Mouse (Mus musculus): ENCODE measurements around the gene 2010111I01Rik. TPM values are rescaled to one million over a fixed set of nuclear protein-coding genes. Genes with fewer than 3 reads are reported as not detected.

Gene 2010111I01Rik
- polyA plus RNA-seq, 1 experiment from 2014 or later, result 129 TPM

GRCm38 (mm10) chr13:63126206-63126605 lies 161.5 kb downstream of the 2010111I01Rik start:
- no peaks in the 10 kb centered on the region for H3K4me1 ChIP-seq
- no peak overlapping the region for H3K4me3 ChIP-seq
- H3K27me3 ChIP-seq, result no peaks in the 10 kb centered on the region
- no peaks in the 10 kb centered on the region for H3K36me3 ChIP-seq
- no peak overlapping the region for H3K27ac ChIP-seq
- 56% methylated on average over 3 of the region's 3 CpGs for WGBS
- H3K4me2 ChIP-seq, result no peak overlapping the region
- no peak for ATAC-seq (ENCODE audit: borderline replicate concordance, extremely low read depth, low FRiP score, low TSS enrichment)
- H3K9ac ChIP-seq, result no peak overlapping the region
- no peaks in the 10 kb centered on the region; the same call in 1 of the 2 replicates for H3K9me3 ChIP-seq

GRCm38 (mm10) chr13:63127516-63127915 lies 162.8 kb downstream of the 2010111I01Rik start:
- Histone ChIP-seq H3K36me3 (no peaks in the 10 kb centered on the region), H3K4me1 (no peaks in the 10 kb centered on the region), H3K9ac (no peak overlapping the region), H3K27ac (no peak overlapping the region), H3K9me3 (no peaks in the 10 kb centered on the region; the same call in 1 of the 2 replicates), H3K4me3 (no peak overlapping the region), H3K4me2 (no peak overlapping the region), H3K27me3 (no peaks in the 10 kb centered on the region)
- WGBS, result 97% methylated on average over 1 of the region's 1 CpGs
- ATAC-seq (ENCODE audit: borderline replicate concordance, extremely low read depth, low FRiP score, low TSS enrichment), result no peak

GRCm38 (mm10) chr13:63134879-63135421 lies 170.3 kb downstream of the 2010111I01Rik start:
- no peaks in the 10 kb centered on the region for H3K4me1 ChIP-seq
- no peaks in the 10 kb centered on the region for H3K9me3 ChIP-seq
- no peak for ATAC-seq (ENCODE audit: borderline replicate concordance, extremely low read depth, low FRiP score, low TSS enrichment)
- H3K27ac ChIP-seq, result no peak overlapping the region
- WGBS, result 74% methylated on average over 5 of the region's 5 CpGs
- H3K9ac ChIP-seq, result no peak overlapping the region
- H3K4me3 ChIP-seq, result no peak overlapping the region
- no peak overlapping the region for H3K4me2 ChIP-seq
- H3K36me3 ChIP-seq, result no peaks in the 10 kb centered on the region
- no peaks in the 10 kb centered on the region for H3K27me3 ChIP-seq

- Histone ChIP-seq H3K27ac (no peak overlapping the region), H3K27me3 (no peaks in the 10 kb centered on the region), H3K4me1 (no peaks in the 10 kb centered on the region), H3K36me3 (no peaks in the 10 kb centered on the region), H3K4me3 (no peak overlapping the region), H3K4me2 (no peak overlapping the region), H3K9ac (no peak overlapping the region), H3K9me3 (no peaks in the 10 kb centered on the region)
- 77% methylated on average over 7 of the region's 7 CpGs for WGBS
- no peak for ATAC-seq (ENCODE audit: borderline replicate concordance, extremely low read depth, low FRiP score, low TSS enrichment)
Measured at GRCm38 (mm10) chr13:63135994-63136393, 171.3 kb downstream of the 2010111I01Rik start.

- Histone ChIP-seq H3K9me3 (no peaks in the 10 kb centered on the region), H3K9ac (no peak overlapping the region), H3K4me3 (no peak overlapping the region), H3K4me2 (no peak overlapping the region), H3K4me1 (no peaks in the 10 kb centered on the region), H3K36me3 (no peaks in the 10 kb centered on the region), H3K27me3 (no peaks in the 10 kb centered on the region), H3K27ac (no peak overlapping the region)
- ATAC-seq (ENCODE audit: borderline replicate concordance, extremely low read depth, low FRiP score, low TSS enrichment), result no peak
- WGBS, result 75% methylated on average over 1 of the region's 1 CpGs
Measured at GRCm38 (mm10) chr13:63136775-63137174, 172.1 kb downstream of the 2010111I01Rik start.

- Histone ChIP-seq H3K36me3 (no peaks in the 10 kb centered on the region), H3K27ac (no peak overlapping the region), H3K4me3 (no peak overlapping the region), H3K9ac (no peak overlapping the region), H3K4me1 (no peaks in the 10 kb centered on the region), H3K4me2 (no peak overlapping the region), H3K9me3 (no peaks in the 10 kb centered on the region), H3K27me3 (no peaks in the 10 kb centered on the region)
- no peak for ATAC-seq (ENCODE audit: borderline replicate concordance, extremely low read depth, low FRiP score, low TSS enrichment)
Measured at GRCm38 (mm10) chr13:63138376-63139048, 173.8 kb downstream of the 2010111I01Rik start.

- ATAC-seq (ENCODE audit: borderline replicate concordance, extremely low read depth, low FRiP score, low TSS enrichment), result no peak
Measured at GRCm38 (mm10) chr13:63139463-63140226, 175.0 kb downstream of the 2010111I01Rik start.

GRCm38 (mm10) chr13:63140784-63141183 lies 176.1 kb downstream of the 2010111I01Rik start:
- H3K27ac ChIP-seq, result no peak overlapping the region

More at GRCm38 (mm10) chr13:63139463-63140226, 175.0 kb downstream of the 2010111I01Rik start:
- H3K9me3 ChIP-seq, result no peaks in the 10 kb centered on the region
- H3K36me3 ChIP-seq, result no peaks in the 10 kb centered on the region
- no peak overlapping the region for H3K4me2 ChIP-seq
- no peak overlapping the region for H3K4me3 ChIP-seq
- 79% methylated on average over 10 of the region's 10 CpGs for WGBS
- no peaks in the 10 kb centered on the region for H3K27me3 ChIP-seq
- H3K27ac ChIP-seq, result no peak overlapping the region; the same call in 1 of the 2 replicates
- no peak overlapping the region for H3K9ac ChIP-seq
- no peaks in the 10 kb centered on the region for H3K4me1 ChIP-seq

GRCm38 (mm10) chr13:63141275-63141674 lies 176.6 kb downstream of the 2010111I01Rik start:
- no peak overlapping the region for H3K27ac ChIP-seq
- H3K4me2 ChIP-seq, result no peak overlapping the region
- no peak overlapping the region for H3K4me3 ChIP-seq
- H3K9me3 ChIP-seq, result no peaks in the 10 kb centered on the region
- no peak overlapping the region for H3K9ac ChIP-seq
- H3K36me3 ChIP-seq, result no peaks in the 10 kb centered on the region
- no peaks in the 10 kb centered on the region for H3K27me3 ChIP-seq
- ATAC-seq (ENCODE audit: borderline replicate concordance, extremely low read depth, low FRiP score, low TSS enrichment), result no peak
- no peaks in the 10 kb centered on the region for H3K4me1 ChIP-seq

More at GRCm38 (mm10) chr13:63140784-63141183, 176.1 kb downstream of the 2010111I01Rik start:
- H3K9me3 ChIP-seq, result no peaks in the 10 kb centered on the region
- no peaks in the 10 kb centered on the region for H3K36me3 ChIP-seq
- no peaks in the 10 kb centered on the region for H3K27me3 ChIP-seq
- H3K4me3 ChIP-seq, result no peak overlapping the region
- no peak for ATAC-seq (ENCODE audit: borderline replicate concordance, extremely low read depth, low FRiP score, low TSS enrichment)
- no peak overlapping the region for H3K9ac ChIP-seq
- no peak overlapping the region for H3K4me2 ChIP-seq
- 72% methylated on average over 6 of the region's 6 CpGs for WGBS
- H3K4me1 ChIP-seq, result no peaks in the 10 kb centered on the region

GRCm38 (mm10) chr13:63146604-63147188 lies 182.0 kb downstream of the 2010111I01Rik start:
- Histone ChIP-seq H3K27me3 (no peaks in the 10 kb centered on the region), H3K4me3 (no peak overlapping the region), H3K9ac (no peak overlapping the region), H3K4me1 (no peaks in the 10 kb centered on the region), H3K9me3 (no peaks in the 10 kb centered on the region), H3K27ac (no peak overlapping the region), H3K36me3 (no peaks in the 10 kb centered on the region), H3K4me2 (no peak overlapping the region)
- no peak for ATAC-seq (ENCODE audit: borderline replicate concordance, extremely low read depth, low FRiP score, low TSS enrichment)
- 35% methylated on average over 4 of the region's 4 CpGs for WGBS

- H3K27ac ChIP-seq, result no peak overlapping the region
- 51% methylated on average over 1 of the region's 1 CpGs for WGBS
- peaks cover 10% of the 10 kb centered on the region for H3K4me1 ChIP-seq
- H3K27me3 ChIP-seq, result no peaks in the 10 kb centered on the region
- no peak for ATAC-seq (ENCODE audit: borderline replicate concordance, extremely low read depth, low FRiP score, low TSS enrichment)
- no peaks in the 10 kb centered on the region for H3K36me3 ChIP-seq
- no peak overlapping the region for H3K4me2 ChIP-seq
- H3K4me3 ChIP-seq, result no peak overlapping the region
- no peak overlapping the region for H3K9ac ChIP-seq
- no peaks in the 10 kb centered on the region for H3K9me3 ChIP-seq
Measured at GRCm38 (mm10) chr13:63148157-63148556, 183.5 kb downstream of the 2010111I01Rik start.
